In genomic region chr11:52565457-52565856, GRCm38 (mm10) we compare ENCODE assay signal across 12 mouse cellular contexts.
DNase-seq lines count a peak whose midpoint lies in the region; ATAC-seq and TF ChIP-seq lines count a peak whose summit lies in the region.
"Had no signal": no experiment of that assay in that cellular context is flagged by ENCODE, and none has a peak within 500 bp of the region (broad histone marks: within the 10 kb centered on the region; RNA-seq: fewer than 3 reads in every experiment).

No protein-coding gene starts in this region.

- WGBS in heart, embryonic 14.5 days, result 4% methylated on average over 1 of the region's 1 CpGs
- WGBS in lung, postnatal 0 days, result 4% methylated on average over 1 of the region's 1 CpGs
- WGBS in cerebellum, adult 2 months, result 24% methylated on average over 1 of the region's 1 CpGs

- no peak for TF ChIP-seq CTCF in brain, embryonic 14.5 days (IDR thresholded peaks at IDR 0.05; ENCODE audit: borderline replicate concordance, extremely low read depth, insufficient read depth, insufficient read length)
- no peak for TF ChIP-seq CTCF in lung, postnatal 0 days (IDR thresholded peaks at IDR 0.05)
- no peak for TF ChIP-seq CTCF in cerebellum, adult 2 months (IDR thresholded peaks at IDR 0.05; ENCODE audit: borderline replicate concordance, insufficient read depth, low read depth, low read length)

- intact Hi-C loops in heart, postnatal 36 days (cut with DNase I), result no loop called here

- 0 out of 2 replicates have a peak, but pooled peaks have one; percentile 42 for ATAC-seq in heart, embryonic 14.5 days (ENCODE audit: insufficient number of reproducible peaks, insufficient read depth, low FRiP score, low read depth)
- peak; percentile 88 for ATAC-seq in lung, postnatal 0 days

- no peaks in the 10 kb centered on the region for H3K9me3 ChIP-seq in heart, embryonic 14.5 days (ENCODE audit: control insufficient read depth, low read length)
- H3K9me3 ChIP-seq in lung, postnatal 0 days (ENCODE audit: low read length), result no peaks in the 10 kb centered on the region
- H3K9me3 ChIP-seq: embryonic facial prominence, embryonic 13.5 days; liver, embryonic 13.5 days; stomach, embryonic 15.5 days had no signal

- H3K4me3 ChIP-seq in heart, embryonic 14.5 days (ENCODE audit: control insufficient read depth in 1 of 2, insufficient read depth in 1 of 2, low read depth in 1 of 2, low read length in 2 of 2), result no peak overlapping the region
- H3K4me3 ChIP-seq in lung, postnatal 0 days (ENCODE audit: low read depth, low read length), result no peak overlapping the region
- no peak overlapping the region for H3K4me3 ChIP-seq in cerebellum, adult 2 months (replicated peaks; ENCODE audit: insufficient read depth, low read depth, low read length)
- H3K4me3 ChIP-seq: embryonic facial prominence, embryonic 13.5 days; liver, embryonic 13.5 days; stomach, embryonic 15.5 days had no signal

- peak; percentile 67 for TF ChIP-seq EP300 in lung, postnatal 0 days (IDR thresholded peaks at IDR 0.05)

- 0 out of 2 replicates have a peak overlapping the region, but pooled peaks have one; percentile 11 for H3K9ac ChIP-seq in heart, embryonic 14.5 days (ENCODE audit: low read length)
- no peak overlapping the region for H3K9ac ChIP-seq in lung, postnatal 0 days (replicated peaks; ENCODE audit: low read depth)
- H3K9ac ChIP-seq: embryonic facial prominence, embryonic 13.5 days; liver, embryonic 13.5 days; stomach, embryonic 15.5 days had no signal

- no peaks in the 10 kb centered on the region for H3K36me3 ChIP-seq in heart, embryonic 14.5 days (ENCODE audit: control insufficient read depth, insufficient read depth, low read length)
- H3K36me3 ChIP-seq in lung, postnatal 0 days (ENCODE audit: insufficient read depth, low read length), result no peaks in the 10 kb centered on the region
- H3K36me3 ChIP-seq: embryonic facial prominence, embryonic 13.5 days; liver, embryonic 13.5 days; stomach, embryonic 15.5 days had no signal

- DNase-seq in heart, adult 8-10 months (ENCODE audit: low spot score), result peak; percentile 3
- no peak for DNase-seq in heart, postnatal 36 days
- DNase-seq in brain, embryonic 14.5 days (ENCODE audit: low read depth), result peak; percentile 29
- peak; percentile 90 for DNase-seq in lung, postnatal 0 days (ENCODE audit: low spot score)
- DNase-seq in MN1 (ENCODE audit: low spot score), result no peak
- no peak for DNase-seq in testis, postnatal 10 days (ENCODE audit: low spot score)
- no peak for DNase-seq in cerebellum, adult 2 months
- DNase-seq: B cell, adult 2 months; liver, embryonic 13.5 days had no signal

- H3K4me2 ChIP-seq in heart, embryonic 14.5 days (ENCODE audit: low read length), result no peak overlapping the region
- H3K4me2 ChIP-seq in lung, postnatal 0 days (replicated peaks; ENCODE audit: low read depth, low read length), result no peak overlapping the region
- H3K4me2 ChIP-seq: embryonic facial prominence, embryonic 13.5 days; liver, embryonic 13.5 days; stomach, embryonic 15.5 days had no signal

- H3K27me3 ChIP-seq in heart, embryonic 14.5 days (ENCODE audit: control insufficient read depth, insufficient read depth, low read length), result no peaks in the 10 kb centered on the region
- H3K27me3 ChIP-seq in lung, postnatal 0 days (replicated peaks; ENCODE audit: insufficient read depth, low read length), result no peaks in the 10 kb centered on the region
- no peaks in the 10 kb centered on the region for H3K27me3 ChIP-seq in cerebellum, adult 2 months (ENCODE audit: control insufficient read depth, insufficient read depth, low read length)
- H3K27me3 ChIP-seq: embryonic facial prominence, embryonic 13.5 days; liver, embryonic 13.5 days; stomach, embryonic 15.5 days had no signal

- peaks cover 26 to 40% of the 10 kb centered on the region in 2 experiments for H3K4me1 ChIP-seq in heart, embryonic 14.5 days (ENCODE audit: control insufficient read depth in 2 of 2, insufficient read depth in 2 of 2, low read length in 2 of 2)
- H3K4me1 ChIP-seq in lung, postnatal 0 days (ENCODE audit: insufficient read depth, low read depth, low read length), result no peaks in the 10 kb centered on the region; the same call in 1 of the 2 replicates
- H3K4me1 ChIP-seq in cerebellum, adult 2 months (ENCODE audit: control insufficient read depth, insufficient read depth, low read length), result no peaks in the 10 kb centered on the region
- H3K4me1 ChIP-seq: liver, embryonic 13.5 days had no signal

- peak overlapping the region; percentile 65 to 75 for H3K27ac ChIP-seq in heart, embryonic 14.5 days (replicated peaks in 1 of 2; ENCODE audit: control insufficient read depth in 1 of 2, insufficient read depth in 1 of 2, low read depth in 2 of 2, low read length in 2 of 2)
- H3K27ac ChIP-seq in lung, postnatal 0 days (ENCODE audit: low read length), result no peak overlapping the region
- H3K27ac ChIP-seq in cerebellum, adult 2 months (ENCODE audit: insufficient read depth, low read length), result no peak overlapping the region
- H3K27ac ChIP-seq: embryonic facial prominence, embryonic 13.5 days; liver, embryonic 13.5 days; stomach, embryonic 15.5 days had no signal

- TF ChIP-seq POLR2A in brain, embryonic 14.5 days (IDR thresholded peaks at IDR 0.05; ENCODE audit: borderline replicate concordance, extremely low read depth, insufficient read depth, insufficient read length, poor library complexity, severe bottlenecking), result no peak
- no peak for TF ChIP-seq POLR2A in cerebellum, adult 2 months (IDR thresholded peaks at IDR 0.05; ENCODE audit: borderline replicate concordance, insufficient read depth, low read length)

Comparison
In these comparisons a context has a peak if more than half of its experiments do, and no peak if none do; other contexts are left out.
1. DNase-seq: peak in heart, adult 8-10 months (single experiment), brain, embryonic 14.5 days (single experiment) and lung, postnatal 0 days (single experiment); none in heart, postnatal 36 days (0 of 2), MN1 (single experiment), testis, postnatal 10 days (single experiment) and cerebellum, adult 2 months (0 of 2).
2. H3K27ac ChIP-seq: peak in heart, embryonic 14.5 days (2 of 2); none in lung, postnatal 0 days (single experiment) and cerebellum, adult 2 months (single experiment).